Mouse (Mus musculus) spleen, postnatal 4 days (tissue): Measurements from ENCODE around the gene 1700023F06Rik.

Source experiments
- DNase-seq, 2 experiments: peaks; one replicate each; pipeline ENCODE4 v3.0.0; 2022; ENCODE audit warnings: low spot score in 2 of 2

Gene 1700023F06Rik

DNA sequence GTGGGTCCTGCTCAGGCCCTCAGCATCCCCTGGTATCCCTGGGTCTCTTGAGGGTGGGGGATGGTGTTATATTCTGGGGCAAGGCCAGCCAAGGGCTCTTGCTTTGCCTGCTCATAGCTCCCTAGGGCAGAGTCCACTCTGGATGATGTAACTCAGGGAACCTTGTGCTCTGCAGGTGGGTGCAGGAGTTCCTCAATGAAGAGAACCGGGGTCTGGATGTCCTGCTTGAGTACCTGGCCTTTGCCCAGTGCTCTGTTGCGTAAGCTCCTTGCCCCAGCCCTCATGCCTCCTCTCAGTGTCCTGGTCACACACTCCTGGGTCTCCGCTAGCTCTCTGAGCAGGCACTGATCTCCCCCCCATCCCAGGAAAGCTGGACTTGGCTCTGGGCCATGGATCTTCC is 26.4 kb downstream of the 1700023F06Rik start:
- DNase-seq: peak in 1 of 2 experiments; percentile 12

DNA sequence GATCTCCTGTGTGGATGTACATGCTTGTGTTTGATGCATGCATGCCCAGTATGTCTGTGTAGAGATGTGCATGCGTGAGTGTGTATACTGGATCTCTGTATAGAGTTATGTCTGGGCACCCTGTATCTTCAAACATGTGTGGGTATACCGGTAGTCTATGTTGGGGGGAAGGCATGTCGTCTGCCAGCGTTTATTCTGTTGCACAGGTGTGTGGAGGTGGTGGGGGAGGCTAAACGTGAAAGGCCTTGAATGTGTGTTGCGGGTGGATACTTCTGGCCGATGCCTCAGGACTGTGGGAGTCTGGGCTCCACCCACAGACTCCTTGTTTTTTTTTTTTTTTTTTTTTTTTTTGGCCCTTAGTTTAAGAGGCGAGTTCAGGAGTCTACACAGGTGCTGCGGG is 27.0 kb downstream of the 1700023F06Rik start:
- DNase-seq: no peak

DNA sequence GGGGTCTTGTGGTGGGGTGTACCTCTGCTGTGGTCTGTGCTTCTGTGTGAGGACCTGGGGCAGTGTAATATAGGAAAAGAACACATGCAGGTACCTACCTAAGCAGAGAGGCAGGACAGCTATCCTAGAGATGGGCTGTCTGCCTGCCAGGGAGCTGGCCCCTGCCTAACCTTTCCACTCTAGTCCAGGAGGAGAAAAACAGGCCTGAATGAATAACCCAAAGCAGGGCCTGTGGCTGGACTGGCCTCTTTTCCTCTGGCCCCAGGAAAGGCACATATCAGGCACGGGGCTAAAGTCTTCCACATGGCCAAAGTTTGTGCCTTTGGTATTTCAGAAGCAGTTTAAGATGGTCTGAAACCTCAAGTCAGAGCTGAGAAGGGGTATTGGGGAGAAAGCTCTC is 27.9 kb downstream of the 1700023F06Rik start:
- DNase-seq: no peak

DNA sequence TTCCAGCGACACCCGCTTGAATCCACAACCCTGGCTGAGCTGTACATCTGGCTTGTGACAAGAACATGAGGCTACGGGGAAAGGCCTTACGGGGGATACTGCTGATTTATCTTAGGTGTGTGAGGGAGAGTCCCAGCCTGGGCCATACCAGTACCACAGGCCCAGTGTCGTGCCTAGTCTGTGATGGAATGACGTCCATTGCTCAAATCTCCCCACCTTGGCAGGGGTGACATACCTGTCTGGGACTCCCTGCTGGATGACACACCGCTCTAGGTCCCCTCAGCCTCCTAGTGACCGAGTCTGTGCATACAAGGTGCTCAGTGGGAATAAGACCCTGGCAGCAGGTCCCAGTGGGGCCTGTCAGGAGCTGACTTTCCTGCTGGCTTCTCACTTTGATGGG is 29.6 kb downstream of the 1700023F06Rik start:
- peak in 1 of 2 experiments; percentile 11 for DNase-seq

DNA sequence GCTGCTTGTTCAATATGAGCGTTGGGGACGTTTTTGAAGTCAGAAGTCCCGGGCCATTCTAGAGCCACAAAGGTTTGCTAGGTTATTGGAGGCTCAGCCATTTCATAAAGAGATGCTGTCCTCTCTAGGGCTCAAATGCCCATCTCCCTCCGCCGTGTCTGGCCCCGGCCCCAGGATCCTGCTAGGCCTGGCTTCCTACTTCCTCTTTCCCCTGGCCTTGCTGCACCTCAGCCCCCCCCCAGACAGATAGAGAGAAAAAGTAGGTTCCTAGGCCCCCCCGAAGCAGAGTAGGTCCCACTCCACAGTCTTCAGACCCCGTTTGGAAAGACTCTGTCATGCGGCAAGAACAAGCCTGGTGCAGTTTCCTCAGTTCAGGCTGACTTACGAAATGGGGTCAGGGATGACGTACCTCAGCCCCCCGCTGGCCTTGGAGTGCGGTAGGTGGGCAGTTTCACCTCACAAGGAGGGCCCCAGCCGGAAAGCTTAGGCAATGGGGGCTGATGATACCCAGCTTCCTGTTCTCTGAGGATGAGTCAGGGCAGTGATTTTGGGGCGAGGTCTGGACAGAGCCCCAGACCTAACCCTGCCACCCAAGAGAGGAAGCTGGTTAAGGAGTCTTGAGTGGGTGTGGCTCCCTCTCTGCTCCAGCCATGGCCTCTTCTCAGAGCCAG is 30.4 kb downstream of the 1700023F06Rik start:
- DNase-seq: peak; percentile 56 to 75

DNA sequence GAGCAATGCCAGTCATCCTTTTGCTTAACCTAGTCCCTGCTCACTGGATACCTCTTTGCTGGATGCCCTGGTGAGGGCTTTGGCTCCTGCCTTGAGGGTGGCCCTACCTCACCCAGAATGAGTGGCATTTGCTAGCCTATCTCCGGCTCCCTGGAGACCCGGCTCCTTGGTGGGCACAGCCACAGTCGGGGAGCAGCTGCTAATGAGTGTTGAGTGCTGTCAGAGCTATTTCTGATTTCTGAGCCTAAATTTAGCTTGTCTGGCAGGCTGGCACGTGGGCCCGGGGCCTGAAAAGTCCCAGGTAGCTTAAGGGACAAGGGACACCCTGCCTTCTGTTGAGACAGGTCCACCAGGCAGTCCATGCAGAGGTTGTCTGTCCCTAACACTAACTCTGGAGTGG is 31.1 kb downstream of the 1700023F06Rik start:
- peak in 1 of 2 experiments; percentile 13 for DNase-seq

DNA sequence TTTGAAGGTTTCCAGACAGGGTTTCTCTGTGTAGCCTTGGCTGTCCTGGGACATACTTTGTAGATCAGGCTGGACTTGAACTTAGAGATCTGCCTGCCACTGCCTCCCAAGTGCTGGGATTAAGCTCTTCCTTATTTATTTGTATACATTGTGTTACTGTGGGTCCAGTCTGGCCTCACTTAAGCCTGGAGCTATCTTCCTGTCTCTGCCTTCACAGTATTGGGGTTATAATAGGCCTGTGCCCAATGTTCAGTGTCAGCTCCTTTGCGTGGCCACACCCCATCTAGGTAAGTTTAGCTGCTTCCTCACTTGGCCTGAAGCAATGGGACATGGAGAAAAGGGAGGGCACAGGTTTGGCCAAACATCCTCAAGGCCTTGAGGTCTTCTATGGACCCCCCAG is 31.8 kb downstream of the 1700023F06Rik start:
- no peak for DNase-seq

DNA sequence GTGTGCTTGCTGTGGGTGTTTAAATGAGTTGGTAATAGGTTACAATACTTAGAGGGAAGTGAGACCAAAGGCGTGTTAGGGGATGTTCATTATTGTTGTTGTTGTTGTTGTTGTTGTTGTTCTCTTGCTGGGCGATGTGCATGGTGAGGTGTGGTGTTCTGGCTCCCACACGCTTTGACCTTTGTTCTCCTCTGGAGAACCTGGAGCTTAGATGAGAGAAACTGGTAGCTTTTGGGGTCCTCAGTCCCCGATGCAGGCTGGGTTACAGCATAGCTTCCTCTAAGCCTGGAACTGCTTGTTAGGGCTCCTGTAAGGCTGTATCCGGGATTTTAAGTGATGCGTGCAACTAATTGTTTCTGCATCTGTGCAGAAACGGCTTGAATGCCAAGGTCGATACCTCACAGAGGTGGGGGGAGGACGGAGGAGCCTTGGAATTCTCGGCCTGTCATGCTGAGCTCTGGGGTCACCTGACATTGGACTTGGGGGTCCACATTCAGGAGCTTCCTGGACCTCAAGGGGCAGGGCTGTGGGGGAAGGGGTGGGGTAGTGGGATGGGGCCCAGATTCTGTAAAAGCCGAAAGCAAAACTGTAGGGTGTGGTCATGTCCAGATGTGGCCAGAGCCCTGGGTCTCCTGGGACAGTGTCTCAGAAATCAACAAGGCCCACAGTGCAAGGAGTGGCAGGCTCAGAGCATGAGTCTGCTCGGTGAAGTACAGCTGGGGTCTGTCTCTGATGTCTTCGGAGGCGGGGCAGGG is 32.5 kb downstream of the 1700023F06Rik start:
- DNase-seq: peak; percentile 19 to 65

DNA sequence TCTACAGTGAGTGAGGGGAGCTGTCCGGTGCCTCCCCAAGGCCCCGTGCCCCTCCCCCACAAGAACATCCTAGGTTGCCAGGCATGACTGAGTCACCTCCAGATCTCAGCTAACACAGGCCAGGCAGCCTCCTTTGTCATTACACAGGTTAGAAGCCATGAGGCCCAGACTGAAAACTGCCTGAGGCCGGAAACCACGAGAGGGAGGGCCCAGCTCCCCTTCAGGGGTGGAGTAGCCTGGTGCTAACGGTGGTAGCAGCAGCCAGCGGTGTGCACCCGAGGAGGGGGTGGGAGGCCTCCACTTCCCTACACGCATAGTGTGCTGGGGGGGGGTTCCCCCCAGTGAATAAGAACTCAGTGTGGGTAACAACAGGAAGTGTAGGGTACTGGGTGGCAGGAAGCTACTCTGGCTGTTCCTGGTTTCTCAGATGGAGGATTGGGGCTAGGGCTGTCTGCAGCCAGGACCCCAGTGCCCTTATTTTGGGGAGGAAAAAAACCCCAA is 33.4 kb downstream of the 1700023F06Rik start:
- DNase-seq: peak; percentile 83 to 87

DNA sequence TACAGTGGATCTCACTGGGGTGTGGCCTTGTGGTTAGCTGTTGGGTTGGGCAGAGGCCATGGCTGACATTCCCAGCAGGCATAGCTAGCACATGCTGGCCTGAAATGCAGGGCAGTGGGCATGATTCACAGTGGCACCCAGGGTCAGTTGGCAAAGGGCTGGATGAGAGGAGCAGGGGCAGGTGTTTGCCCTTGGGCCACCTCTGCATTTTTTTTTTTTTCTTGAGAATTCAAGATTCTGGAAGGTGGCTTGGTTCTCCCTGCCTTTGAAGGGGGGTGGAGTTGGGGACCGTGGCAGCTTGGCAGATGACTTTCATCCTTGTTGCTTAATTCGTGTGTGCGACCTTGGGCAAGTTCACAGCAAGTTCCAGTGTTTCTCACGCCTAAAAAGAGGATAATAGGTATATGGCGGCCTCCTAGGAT is 33.9 kb downstream of the 1700023F06Rik start:
- DNase-seq: peak in 1 of 2 experiments; percentile 13

DNA sequence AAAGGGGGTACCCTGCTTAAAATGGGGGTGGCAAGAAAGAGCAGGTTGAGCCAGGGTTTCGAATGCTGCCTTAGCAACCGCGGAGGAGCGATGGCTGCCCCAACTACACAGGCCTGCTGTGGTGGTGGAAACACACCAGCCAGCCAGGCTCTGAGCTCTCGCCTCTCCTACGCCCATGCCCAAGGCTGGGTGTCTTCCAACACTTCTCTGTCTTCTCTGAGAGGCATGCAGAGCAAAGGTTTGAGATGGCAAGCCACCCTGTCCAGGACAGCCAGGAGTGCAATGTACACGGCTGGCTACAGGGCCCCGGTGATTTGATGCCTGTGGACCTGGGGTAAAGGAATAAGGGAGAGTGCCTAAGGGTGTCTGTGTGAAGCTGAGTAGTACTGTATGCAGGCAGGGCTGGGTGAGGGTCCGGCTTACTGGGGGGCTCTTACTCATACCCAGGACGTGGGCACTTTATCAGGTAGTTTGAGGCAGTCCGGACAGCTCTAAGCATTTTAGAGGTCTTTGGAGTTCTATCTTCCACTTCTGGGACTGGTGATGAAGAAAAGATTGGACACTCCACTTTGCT is 34.5 kb downstream of the 1700023F06Rik start:
- peak in 1 of 2 experiments; percentile 13 for DNase-seq

DNA sequence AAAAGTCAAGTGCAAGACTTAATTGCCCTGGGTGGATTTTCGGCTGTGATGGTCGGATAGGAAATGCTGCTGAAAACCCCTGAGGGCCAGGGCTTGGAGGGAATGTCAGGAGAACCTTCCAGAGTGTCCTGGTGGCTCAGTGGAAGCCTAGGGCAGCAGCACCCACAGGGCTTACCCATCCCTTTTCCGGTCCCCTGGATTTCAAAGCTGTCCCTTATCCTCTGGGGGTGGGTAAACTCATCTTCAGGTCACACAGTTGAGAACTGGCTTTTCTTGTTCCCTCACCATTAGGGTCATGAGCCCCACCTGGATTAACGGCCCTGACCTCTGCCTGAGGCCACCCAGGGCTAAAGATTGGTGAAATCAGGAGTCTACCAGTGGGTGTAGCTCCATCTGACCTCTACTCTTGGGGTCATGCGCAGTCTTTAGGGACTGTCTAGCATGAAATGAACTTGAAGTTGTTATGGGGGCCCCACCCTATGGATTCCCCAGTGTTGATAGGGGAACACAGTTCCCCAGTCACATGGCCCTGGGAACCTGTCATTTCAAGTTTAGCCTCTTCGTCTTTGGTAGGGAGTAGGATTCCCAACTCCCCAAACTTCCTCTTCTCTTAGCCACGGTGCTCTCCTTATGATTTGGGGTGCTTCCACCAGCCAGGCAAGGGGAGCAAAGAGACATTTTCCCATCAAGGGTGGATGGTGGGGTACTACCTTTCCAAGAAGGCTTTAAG is 35.2 kb downstream of the 1700023F06Rik start:
- DNase-seq: peak in 1 of 2 experiments; percentile 12

DNA sequence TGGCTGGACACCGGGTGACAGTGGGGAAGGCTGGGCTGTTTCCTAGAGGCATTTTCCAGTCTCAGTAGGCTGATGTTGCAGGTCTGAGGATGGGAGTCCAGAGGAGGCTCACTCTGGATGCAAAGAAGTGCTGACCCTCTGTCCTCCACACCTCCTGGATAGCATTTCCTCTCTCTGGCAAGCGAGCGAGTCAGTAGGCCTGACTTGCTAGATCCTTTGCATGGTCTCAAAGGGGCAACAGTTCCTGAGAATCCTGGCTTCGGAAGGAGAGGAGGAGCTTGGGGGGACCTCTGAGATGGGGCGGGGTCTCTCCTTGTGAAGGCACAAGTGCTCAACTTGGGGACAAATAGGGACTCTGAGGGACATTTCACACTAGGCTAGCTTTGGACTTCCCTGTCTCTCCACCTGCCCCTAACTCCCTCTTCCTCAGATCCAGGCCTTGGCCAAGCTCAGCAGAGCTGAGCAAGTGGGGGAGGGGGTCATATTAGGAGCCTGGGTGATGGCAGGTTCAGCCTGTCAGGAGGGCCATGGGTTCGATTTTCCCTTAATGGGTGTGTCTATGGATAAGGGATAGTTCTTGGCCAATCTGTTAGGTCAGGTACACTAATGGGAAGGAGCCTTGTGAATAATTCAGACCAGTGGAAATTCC is 35.8 kb downstream of the 1700023F06Rik start:
- DNase-seq: no peak

DNA sequence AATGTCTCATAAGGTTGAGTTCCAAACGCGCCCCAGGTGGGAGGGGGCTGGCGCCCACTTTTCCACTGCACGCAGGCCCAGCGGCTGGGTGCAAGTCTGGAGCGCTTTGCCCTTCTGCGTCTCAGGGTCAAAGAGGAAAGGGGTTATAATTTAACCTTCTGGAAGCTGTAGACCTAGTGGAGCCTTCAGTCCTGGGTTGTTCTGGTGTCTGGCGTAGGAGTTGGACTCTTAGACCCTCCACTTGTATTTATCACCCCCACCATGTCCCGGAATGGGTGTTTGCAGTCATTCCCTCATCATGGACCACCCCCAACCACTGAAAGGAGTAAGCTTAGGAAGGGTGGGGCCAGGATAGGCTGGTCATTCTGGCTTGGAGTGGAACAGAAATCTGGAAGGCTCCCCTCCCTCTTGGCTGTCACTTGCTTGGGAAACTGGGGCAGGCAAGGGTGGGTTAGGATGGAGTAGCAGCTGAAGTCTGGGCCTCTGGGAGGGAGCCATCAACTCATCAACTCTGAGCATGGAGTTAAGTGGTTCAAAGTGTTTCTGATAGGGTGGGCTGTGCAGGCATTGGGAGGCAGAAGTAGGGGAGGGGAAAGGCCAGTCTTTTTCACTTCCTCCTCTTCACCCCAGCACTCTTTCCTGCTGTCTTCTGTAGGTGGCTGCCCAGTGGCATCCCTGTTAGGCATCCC is 36.5 kb downstream of the 1700023F06Rik start:
- DNase-seq: peak in 1 of 2 experiments; percentile 32

DNA sequence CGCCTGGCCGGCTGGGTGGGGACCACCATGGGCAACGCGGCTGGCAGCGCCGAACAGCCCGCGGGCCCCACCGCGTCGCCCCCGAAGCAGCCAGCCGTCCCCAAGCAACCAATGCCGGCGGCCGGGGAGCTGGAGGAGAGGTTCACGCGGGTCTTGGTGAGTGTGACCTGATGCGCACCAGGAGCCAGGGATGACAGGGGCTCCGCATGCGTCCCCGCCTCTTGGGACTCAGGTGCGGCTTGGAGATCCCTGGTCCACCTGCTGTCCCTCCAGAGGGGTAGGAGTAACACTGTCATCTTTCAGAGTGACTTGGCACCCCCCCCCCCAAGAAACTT is 37.1 kb downstream of the 1700023F06Rik start:
- no peak for DNase-seq

DNA sequence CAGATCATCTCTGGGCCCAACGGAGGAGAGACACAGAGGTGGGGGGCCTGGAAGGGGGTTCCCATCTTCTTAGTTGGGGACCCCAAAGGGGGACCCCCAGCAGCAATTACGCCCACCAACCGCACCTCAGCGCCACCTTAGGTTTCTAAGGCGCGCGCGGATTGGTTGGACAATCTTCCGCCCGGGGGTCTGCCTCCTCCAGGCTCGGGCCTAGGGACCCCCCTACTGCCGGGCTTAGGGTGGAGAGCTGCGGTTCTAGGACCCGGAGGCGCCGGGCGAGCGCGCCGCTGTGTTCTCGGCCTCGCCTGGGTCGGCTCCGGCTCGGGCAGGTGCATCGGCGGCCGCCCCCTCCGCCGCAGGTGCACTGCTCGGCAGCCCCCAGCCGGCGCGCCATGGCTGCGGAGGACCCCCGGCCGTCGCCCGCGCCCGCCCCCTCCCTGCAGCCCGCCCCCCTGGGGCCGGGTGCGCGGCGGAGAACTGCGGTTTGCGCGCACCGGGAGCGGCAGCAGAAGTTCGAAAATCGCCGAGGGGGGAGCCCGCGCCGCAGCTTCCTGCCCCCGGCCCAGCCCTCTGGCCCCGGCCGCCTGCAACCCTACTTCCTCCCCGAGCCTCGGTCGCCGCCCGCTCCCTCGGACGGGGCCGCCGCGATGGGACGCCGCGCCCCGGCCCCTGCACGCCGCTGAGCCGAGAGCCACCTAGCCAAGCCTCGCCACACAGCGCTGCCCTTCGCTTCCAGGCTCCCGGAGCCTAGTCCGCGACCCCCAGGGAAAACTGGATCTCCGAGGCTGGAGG is 37.7 kb downstream of the 1700023F06Rik start, which contains the start of gene Fmnl1:
Fmnl1 (plus strand) TSS at position 614 of the 792 bp plus-strand sequence.
- peak; percentile 71 to 86 for DNase-seq

DNA sequence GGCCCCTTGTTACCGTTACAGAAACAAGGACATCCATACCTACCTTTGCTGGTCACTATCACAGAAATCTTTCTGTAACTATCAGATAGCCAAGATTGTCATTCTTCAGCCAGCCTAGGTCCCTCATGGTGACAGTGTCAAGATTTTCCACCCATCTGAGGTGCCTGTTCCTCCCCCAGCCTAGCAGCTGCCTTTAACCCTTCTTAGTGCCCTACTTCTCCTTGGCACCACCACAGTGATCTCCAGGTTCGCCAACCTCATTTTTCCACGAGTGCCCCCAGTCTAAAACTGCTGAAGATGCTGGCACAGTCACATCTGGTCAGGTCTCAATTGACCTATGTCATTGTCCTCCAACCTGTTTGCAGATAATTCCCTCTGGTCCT is 38.3 kb downstream of the 1700023F06Rik start:
- no peak for DNase-seq

DNA sequence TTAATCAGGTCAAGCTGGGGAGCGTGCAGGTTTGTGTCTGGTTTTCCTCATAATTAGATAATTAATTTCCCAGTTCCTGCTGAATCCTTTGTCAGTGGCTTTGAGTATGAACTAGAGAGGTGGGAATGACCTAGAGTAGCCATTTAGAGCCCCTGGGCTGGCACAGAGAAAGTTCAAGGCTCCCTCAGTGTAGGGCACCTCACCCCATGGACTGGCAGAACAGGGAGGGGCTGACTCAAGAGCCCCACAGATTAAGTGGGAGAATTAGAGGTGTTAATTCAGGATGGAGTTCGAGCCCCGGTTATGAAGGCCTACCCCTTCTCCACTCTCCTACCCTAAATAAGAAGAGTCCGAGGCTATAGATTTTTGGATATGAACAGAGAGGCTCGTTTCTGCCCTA is 38.7 kb downstream of the 1700023F06Rik start:
- no peak for DNase-seq

DNA sequence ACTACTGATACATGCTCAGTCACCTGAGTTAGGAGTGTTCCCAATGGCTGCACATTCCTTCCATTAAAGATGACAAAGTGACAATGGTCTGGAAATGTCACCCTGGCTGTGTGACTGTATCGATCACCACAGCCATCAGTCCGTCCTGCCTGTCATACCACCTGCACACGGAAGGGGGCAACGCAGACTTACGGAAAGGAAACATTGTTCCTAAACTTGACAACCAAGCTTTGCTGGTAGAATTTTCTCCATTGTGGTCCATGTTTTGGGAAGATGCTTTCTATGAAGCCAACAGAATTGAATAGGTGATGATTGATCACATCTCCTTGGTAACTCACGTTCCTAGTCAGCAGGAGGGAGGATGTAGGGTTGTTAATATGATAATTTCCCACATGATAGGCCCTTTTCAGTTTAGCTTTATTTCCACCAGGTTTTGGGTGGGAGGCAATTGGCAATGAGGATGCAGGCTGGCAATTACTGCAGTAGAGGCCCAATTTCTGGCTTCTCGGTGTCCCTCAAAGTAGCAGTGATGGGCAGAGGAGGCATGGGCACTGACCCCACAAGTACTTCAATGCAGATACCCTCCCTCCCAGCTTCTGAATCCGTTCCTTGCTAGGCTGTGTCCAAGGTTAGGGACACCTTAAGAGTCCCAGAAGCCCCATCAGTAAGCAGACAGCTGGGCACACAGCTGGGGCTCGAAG is 39.5 kb downstream of the 1700023F06Rik start:
- peak; percentile 73 to 84 for DNase-seq
